Mouse (Mus musculus) liver, postnatal 0 days (tissue): ENCODE data around the gene Gm15319.
"Not testable (repeated sequence)": the region's sequence is repeated elsewhere in the genome, so short reads cannot be mapped to it uniquely, and the experiment has no call there.

Experiments used
- CTCF ChIP-seq: sonication (generic); IDR thresholded peaks from 2 replicates; pipeline ENCODE4 v1.5.1; 2016; ENCODE audit warnings: antibody characterized with exemption, low read depth
- EP300 ChIP-seq: IDR thresholded peaks from 2 replicates; pipeline ENCODE4 v1.6.1; 2016; ENCODE audit warnings: antibody characterized with exemption, low read depth, mild to moderate bottlenecking

DNA sequence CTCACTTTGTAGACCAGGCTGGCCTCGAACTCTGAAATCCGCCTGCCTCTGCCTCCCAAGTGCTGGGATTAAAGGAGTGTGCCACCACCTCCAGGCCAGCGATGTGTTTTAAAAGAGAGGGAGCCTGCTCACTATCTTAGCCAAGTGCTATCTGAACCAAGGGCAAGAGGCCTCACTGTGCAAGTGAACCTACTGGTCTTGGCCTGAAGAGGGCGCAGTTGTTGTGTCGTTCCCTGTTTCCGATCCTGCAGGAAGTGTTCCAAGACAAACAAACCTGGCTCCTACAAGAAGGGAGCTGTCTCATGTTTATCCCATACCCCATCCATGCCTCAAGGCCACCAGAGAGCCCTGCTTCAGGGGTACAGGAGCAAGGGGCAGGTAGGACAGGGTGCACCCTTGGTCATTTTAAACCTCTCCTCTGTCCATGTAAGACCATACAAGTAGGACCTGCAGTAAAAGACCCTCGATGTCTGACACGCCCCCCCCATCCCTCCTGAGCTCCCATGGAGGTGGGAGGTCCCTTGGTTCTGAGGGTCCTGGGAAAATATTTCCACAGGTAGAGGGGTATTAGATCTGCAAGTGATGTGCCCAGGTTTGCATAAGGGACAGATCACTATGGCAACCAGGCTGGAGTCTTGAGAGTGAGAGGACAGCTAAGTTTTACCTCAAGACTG, 24.2 kb upstream of the Gm15319 start:
- not testable (repeated sequence) for TF ChIP-seq CTCF, EP300
